11 mouse cellular contexts compared by ENCODE assay signal in genomic region chr10:70495106-70496104, GRCm38 (mm10). TPM values are rescaled to one million over a fixed set of nuclear protein-coding genes. Genes with fewer than 3 reads are reported as not detected.
DNase-seq lines count a peak whose midpoint lies in the region; ATAC-seq and TF ChIP-seq lines count a peak whose summit lies in the region.
"Had no signal": no experiment of that assay in that cellular context is flagged by ENCODE, and none has a peak within 500 bp of the region (broad histone marks: within the 10 kb centered on the region; RNA-seq: fewer than 3 reads in every experiment).

No protein-coding gene starts in this region.

- H3K9ac ChIP-seq in heart, adult 2 months (ENCODE audit: low read depth, low read length) = no peak overlapping the region
- no peak overlapping the region for H3K9ac ChIP-seq in limb, embryonic 14.5 days (ENCODE audit: low read depth, low read length, severe bottlenecking)
- H3K9ac ChIP-seq: embryonic facial prominence, embryonic 12.5 days; hindbrain, embryonic 15.5 days had no signal

- intact Hi-C loops in heart, adult 2 months (cut with DNase I) = no loop called here

- peaks cover 3% of the 10 kb centered on the region; the same call in 1 of the 2 replicates for H3K79me2 ChIP-seq in heart, adult 2 months (replicated peaks; ENCODE audit: control insufficient read depth, insufficient read depth, low read length)

- no peak for TF ChIP-seq CTCF in heart, adult 2 months (IDR thresholded peaks at IDR 0.05)

- no peak for TF ChIP-seq EP300 in heart, adult 2 months (IDR thresholded peaks at IDR 0.05; ENCODE audit: insufficient read depth, low read depth, low read length)

- peaks cover 14% of the 10 kb centered on the region for H3K4me1 ChIP-seq in heart, adult 2 months (ENCODE audit: control insufficient read depth, insufficient read depth, low read length)
- H3K4me1 ChIP-seq in limb, embryonic 14.5 days (ENCODE audit: control insufficient read depth, insufficient read depth, low read length) = peaks cover 11% of the 10 kb centered on the region
- no peaks in the 10 kb centered on the region for H3K4me1 ChIP-seq in limb, embryonic 10.5 days

- no peak for TF ChIP-seq POLR2A in heart, adult 2 months (IDR thresholded peaks at IDR 0.05; ENCODE audit: insufficient read depth, low read depth, low read length)
- TF ChIP-seq POLR2A in limb, embryonic 14.5 days (IDR thresholded peaks at IDR 0.05; ENCODE audit: borderline replicate concordance, extremely low read depth, insufficient read depth, insufficient read length) = no peak

- no peak for DNase-seq in heart, adult 2 months
- DNase-seq in heart, adult 9 months (ENCODE audit: low spot score in 2 of 2) = no peak
- DNase-seq in limb, embryonic 14.5 days (ENCODE audit: low spot score) = no peak
- DNase-seq in limb, embryonic 10.5 days (ENCODE audit: low spot score) = no peak
- peak; percentile 35 for DNase-seq in adipocyte (ENCODE audit: low spot score)
- DNase-seq in lung, postnatal 10 days = peak; percentile 10
- no peak for DNase-seq in thymus, postnatal 14 days
- DNase-seq: cerebellum, adult 8-10 months had no signal

- H3K4me2 ChIP-seq in limb, embryonic 14.5 days (replicated peaks; ENCODE audit: low read depth, low read length, severe bottlenecking) = no peak overlapping the region
- H3K4me2 ChIP-seq: embryonic facial prominence, embryonic 12.5 days; hindbrain, embryonic 15.5 days had no signal

- H3K36me3 ChIP-seq in heart, adult 2 months (ENCODE audit: control insufficient read depth, insufficient read depth, low read length) = peaks cover 4% of the 10 kb centered on the region; the same call in 1 of the 2 replicates
- H3K36me3 ChIP-seq in limb, embryonic 14.5 days (ENCODE audit: control insufficient read depth, insufficient read depth, low read length) = no peaks in the 10 kb centered on the region
- no peaks in the 10 kb centered on the region for H3K36me3 ChIP-seq in limb, embryonic 10.5 days
- H3K36me3 ChIP-seq: embryonic facial prominence, embryonic 12.5 days; hindbrain, embryonic 15.5 days had no signal

- no peaks in the 10 kb centered on the region for H3K9me3 ChIP-seq in limb, embryonic 14.5 days (ENCODE audit: control insufficient read depth, low read length)
- no peaks in the 10 kb centered on the region for H3K9me3 ChIP-seq in limb, embryonic 10.5 days (replicated peaks)
- H3K9me3 ChIP-seq: embryonic facial prominence, embryonic 12.5 days; hindbrain, embryonic 15.5 days had no signal

- WGBS in heart, adult 2 months = 76% methylated on average over 4 of the region's 4 CpGs
- 79% methylated on average over 4 of the region's 4 CpGs for WGBS in limb, embryonic 14.5 days
- WGBS in limb, embryonic 10.5 days = 90% methylated on average over 4 of the region's 4 CpGs

- no peak for ATAC-seq in limb, embryonic 14.5 days (ENCODE audit: low FRiP score, low read depth)

- H3K4me3 ChIP-seq in heart, adult 2 months = no peak overlapping the region
- H3K4me3 ChIP-seq in limb, embryonic 14.5 days (replicated peaks; ENCODE audit: low read length) = no peak overlapping the region
- no peak overlapping the region for H3K4me3 ChIP-seq in limb, embryonic 10.5 days
- H3K4me3 ChIP-seq: embryonic facial prominence, embryonic 12.5 days; hindbrain, embryonic 15.5 days had no signal

- no peaks in the 10 kb centered on the region for H3K27me3 ChIP-seq in heart, adult 2 months (ENCODE audit: control insufficient read depth, insufficient read depth, low read length)
- no peaks in the 10 kb centered on the region for H3K27me3 ChIP-seq in limb, embryonic 14.5 days (ENCODE audit: control insufficient read depth, insufficient read depth, low read length)
- H3K27me3 ChIP-seq in limb, embryonic 10.5 days (ENCODE audit: low read depth, poor library complexity, severe bottlenecking) = no peaks in the 10 kb centered on the region
- H3K27me3 ChIP-seq: embryonic facial prominence, embryonic 12.5 days; hindbrain, embryonic 15.5 days had no signal

- peak overlapping the region; percentile 44 for H3K27ac ChIP-seq in heart, adult 2 months
- 0 out of 2 replicates have a peak overlapping the region, but pooled peaks have one; percentile 8 for H3K27ac ChIP-seq in limb, embryonic 14.5 days (replicated peaks; ENCODE audit: low read depth, low read length)
- no peak overlapping the region for H3K27ac ChIP-seq in limb, embryonic 10.5 days
- H3K27ac ChIP-seq: embryonic facial prominence, embryonic 12.5 days had no signal

RNA-seq across cellular contexts. Expression of gene Fam13c, which starts 55.1 kb away (rescaled TPM):
- 1 to 10 TPM; 5.2 to 5.5 TPM for total RNA-seq in heart, adult 2 months (2021)
- 2.8 TPM in 2 replicates for polyA plus RNA-seq in heart, adult 2 months (2012; rRNA removed)
- 5.6 and 6.1 TPM in 2 replicates for polyA plus RNA-seq in limb, embryonic 14.5 days (2012; rRNA removed)
- polyA plus RNA-seq in limb, embryonic 14.5 days (2014; fragmentation: Nextera tagmentation; extraction: Ambion mirVana) = 11.0 and 11.9 TPM in 2 replicates
- polyA plus RNA-seq in limb, embryonic 10.5 days (2016; fragmentation: Nextera tagmentation; extraction: Ambion mirVana) = 5.2 and 7.8 TPM in 2 replicates
- total RNA-seq: megakaryocyte progenitor cell, adult 5-6 weeks had no signal

Comparison
In these comparisons a context has a peak if more than half of its experiments do, and no peak if none do; other contexts are left out.
1. DNase-seq: peak in adipocyte (single experiment) and lung, postnatal 10 days (single experiment); none in heart, adult 2 months (0 of 2), heart, adult 9 months (0 of 2), limb, embryonic 14.5 days (single experiment), limb, embryonic 10.5 days (single experiment) and thymus, postnatal 14 days (single experiment).